Mouse (Mus musculus): ENCODE measurements around the gene 4933428M09Rik.

DNA sequence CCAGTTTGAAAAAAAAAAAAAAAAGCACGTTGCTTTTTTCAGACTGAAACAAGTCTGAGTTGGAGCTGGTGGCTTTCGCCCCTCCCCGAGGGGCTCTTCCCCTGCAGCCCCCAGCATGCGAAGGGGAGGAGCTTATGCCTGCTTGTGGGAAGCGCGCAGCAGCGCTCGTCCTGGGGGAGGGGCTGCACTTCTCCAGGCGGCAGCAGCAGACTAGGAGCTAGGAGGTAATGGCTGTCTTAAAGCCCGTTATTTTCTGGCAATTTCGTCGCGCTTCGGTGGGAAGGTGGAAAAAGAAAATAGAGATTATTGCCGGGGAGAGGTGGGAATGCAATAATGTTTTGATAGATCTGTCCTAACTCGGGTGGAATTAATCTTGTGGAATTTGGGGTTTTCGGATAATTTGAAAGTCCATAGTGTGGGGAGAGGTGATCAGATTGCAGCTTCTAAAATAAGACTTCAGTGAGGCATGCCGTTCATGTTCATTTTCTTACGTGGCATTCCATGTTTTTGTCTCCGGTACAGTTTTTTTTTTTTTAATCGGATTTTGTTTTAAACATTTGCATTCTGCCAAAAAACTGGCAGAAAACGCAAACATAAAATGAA lies 38.1 kb downstream of the 4933428M09Rik start:
- no peak for TF ChIP-seq HCFC1 (IDR thresholded peaks at IDR 0.05; ENCODE audit: borderline replicate concordance, insufficient read depth, low read length)
- no peak for TF ChIP-seq MAFK (IDR thresholded peaks at IDR 0.05; ENCODE audit: insufficient read depth, low read depth, low read length)
- no peak for TF ChIP-seq CHD2 (IDR thresholded peaks at IDR 0.05; ENCODE audit: low read depth, low read length)
- no peak for TF ChIP-seq ZC3H11A (IDR thresholded peaks at IDR 0.05; ENCODE audit: borderline replicate concordance, low read depth, low read length)
- 0 out of 2 replicates have a peak, but pooled peaks have one; percentile 33 for TF ChIP-seq ZNF384 (IDR thresholded peaks at IDR 0.05; ENCODE audit: low read depth, low read length)

Measured in ES-E14 (cell line).